Mouse (Mus musculus) heart, postnatal 0 days (tissue): ENCODE measurements around the gene Ntm. TPM values are rescaled to one million over a fixed set of nuclear protein-coding genes. Genes with fewer than 3 reads are reported as not detected.
A peak's percentile ranks its signal among the peaks of the same experiment; 100 is the strongest.

Experiments used
- ATAC-seq: fragments of 200-750 bp; cut with Nextera tagmentation; 2 replicates; pipeline ENCODE4 v1.8.0; 2017; ENCODE audit warnings: low read depth, moderate number of reproducible peaks, moderate library complexity; ENCODE audit not compliant: insufficient read depth
- DNase-seq: peaks from one replicate; pipeline ENCODE4 v3.0.0-alpha.2; 2016; ENCODE audit warnings: low spot score
- H3K27ac ChIP-seq: fragments of 300-500 bp; sonication (generic); 2 replicates; pipeline ENCODE4 v1.5.1; 2014; ENCODE audit warnings: low read depth, mild to moderate bottlenecking
- H3K27me3 ChIP-seq: fragments of 300-500 bp; sonication (generic); 2 replicates; pipeline ENCODE4 v1.6.1; 2014; ENCODE audit warnings: low read length, mixed read lengths; ENCODE audit not compliant: control insufficient read depth, insufficient read depth
- H3K36me3 ChIP-seq: fragments of 300-500 bp; sonication (generic); replicated peaks from 2 replicates; pipeline ENCODE4 v1.6.1; 2014; ENCODE audit warnings: low read length, mixed read lengths; ENCODE audit not compliant: control insufficient read depth, insufficient read depth
- H3K4me1 ChIP-seq: fragments of 300-500 bp; sonication (generic); 2 replicates; pipeline ENCODE4 v1.6.1; 2014; ENCODE audit warnings: antibody characterized with exemption; ENCODE audit not compliant: control insufficient read depth, insufficient read depth
- H3K4me2 ChIP-seq: fragments of 300-500 bp; sonication (generic); 2 replicates; pipeline ENCODE4 v1.6.1; 2014; ENCODE audit warnings: low read depth, mild to moderate bottlenecking, low read length, moderate library complexity
- H3K4me3 ChIP-seq: fragments of 300-500 bp; sonication (generic); 2 replicates; pipeline ENCODE4 v1.5.1; 2014; ENCODE audit warnings: low read depth, low read length
- H3K9ac ChIP-seq: fragments of 300-500 bp; sonication (generic); replicated peaks from 2 replicates; pipeline ENCODE4 v1.6.1; 2014; ENCODE audit warnings: low read depth, low read length, mixed read lengths
- H3K9me3 ChIP-seq: fragments of 300-500 bp; sonication (generic); replicated peaks from 2 replicates; pipeline ENCODE4 v1.6.1; 2016; ENCODE audit warnings: low read length; ENCODE audit not compliant: control insufficient read depth
- CTCF ChIP-seq: IDR thresholded peaks from 2 replicates; pipeline ENCODE4 v1.5.1; 2016; ENCODE audit warnings: antibody characterized with exemption, control low read depth, low read depth
- EP300 ChIP-seq: IDR thresholded peaks from 2 replicates; pipeline ENCODE4 v1.6.1; 2016; ENCODE audit warnings: antibody characterized with exemption, low read depth
- WGBS: fragments of 180-500 bp; shearing (Covaris S2); extraction: QIAGEN DNeasy Blood & Tissue Kit; methylation state at CpG from one replicate; pipeline ENCODE4 v1.1.7; 2014; 5-methylcytosine and 5-hydroxymethylcytosine counted together
- polyA plus RNA-seq: library from polyadenylated mRNA; unstranded; fragments of >200 nt; fragmentation: Nextera tagmentation; extraction: Ambion mirVana; gene quantifications from 2 replicates; pipeline ENCODE4 v1.2.1, GENCODE M21; 2015
- total RNA-seq: library from RNA; depleted of rRNA; stranded (reverse); fragments of >200 nt; gene quantifications from 2 replicates; pipeline ENCODE4 v1.2.3, GENCODE M21; 2014; ENCODE audit warnings: low replicate concordance

The Ntm gene
- total and polyA plus RNA-seq, 2 experiments from 2014 or later, result 7.1 to 8.8 TPM

DNA sequence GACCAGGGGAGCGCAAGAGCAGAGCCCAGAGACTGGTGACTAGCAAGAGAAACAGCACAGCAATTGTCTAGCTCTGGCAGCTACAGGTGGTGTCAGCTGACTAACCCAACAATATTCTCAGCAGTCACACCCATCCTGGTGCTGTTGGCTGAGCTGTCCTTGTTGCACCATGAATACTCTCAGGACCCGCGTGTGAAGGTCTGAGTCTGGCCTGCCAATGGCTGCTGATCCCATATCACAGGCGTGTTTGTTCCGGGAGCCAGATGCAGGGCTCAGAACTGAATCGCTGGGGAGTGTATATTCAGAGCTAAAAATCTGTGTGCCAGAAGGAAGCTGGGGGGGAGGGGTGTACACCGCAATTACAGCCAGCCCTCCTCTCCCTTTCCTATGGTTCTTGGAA is 310.1 kb downstream of the Ntm start:
- DNase-seq (no peak), ATAC-seq (no peak; the same call in 1 of the 2 replicates)
- H3K27ac ChIP-seq, result no peak overlapping the region
- no peaks in the 10 kb centered on the region for H3K36me3 ChIP-seq
- H3K4me3 ChIP-seq, result no peak overlapping the region
- 0 out of 2 replicates have a peak, but pooled peaks cover 5% of the 10 kb centered on the region for H3K27me3 ChIP-seq
- H3K4me1 ChIP-seq, result no peaks in the 10 kb centered on the region
- H3K9ac ChIP-seq, result no peak overlapping the region
- no peak for TF ChIP-seq CTCF
- TF ChIP-seq EP300, result no peak
- 58% methylated on average over 7 of the region's 7 CpGs for WGBS
- H3K9me3 ChIP-seq, result no peaks in the 10 kb centered on the region
- no peak overlapping the region for H3K4me2 ChIP-seq

GRCm38 (mm10) chr9:29651856-29652255 is 311.1 kb downstream of the Ntm start:
- DNase-seq (no peak), ATAC-seq (no peak)
- 0 out of 2 replicates have a peak, but pooled peaks cover 5% of the 10 kb centered on the region for H3K27me3 ChIP-seq
- no peaks in the 10 kb centered on the region for H3K36me3 ChIP-seq
- TF ChIP-seq CTCF (no peak), EP300 (no peak)
- H3K4me3 ChIP-seq, result no peak overlapping the region
- H3K9me3 ChIP-seq, result no peaks in the 10 kb centered on the region
- H3K27ac ChIP-seq, result no peak overlapping the region
- no peaks in the 10 kb centered on the region for H3K4me1 ChIP-seq
- WGBS, result 61% methylated on average over 5 of the region's 5 CpGs
- H3K9ac ChIP-seq, result no peak overlapping the region
- no peak overlapping the region for H3K4me2 ChIP-seq

DNA sequence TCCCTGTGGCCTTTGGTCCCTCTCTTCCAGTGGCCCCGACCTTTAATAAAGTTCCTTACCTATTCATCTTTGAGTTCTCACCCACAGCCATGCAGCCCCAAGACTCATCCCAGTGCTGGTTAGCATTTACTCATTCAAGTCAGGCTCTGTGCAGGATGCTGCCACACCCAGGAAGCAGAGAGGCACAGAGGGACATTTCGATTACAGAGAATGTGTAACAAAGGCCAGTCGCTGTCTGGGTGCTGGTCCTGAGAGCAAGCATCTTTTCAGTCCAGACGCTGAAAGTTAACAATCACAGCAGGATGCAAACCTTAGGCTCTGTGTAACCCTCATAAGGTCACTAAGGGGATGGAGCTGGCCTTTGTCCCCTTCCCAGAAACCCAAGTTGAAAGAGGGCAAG is 311.7 kb downstream of the Ntm start:
- TF ChIP-seq CTCF (no peak), EP300 (no peak)
- H3K27ac ChIP-seq, result no peak overlapping the region
- no peak overlapping the region for H3K4me3 ChIP-seq
- H3K4me2 ChIP-seq, result no peak overlapping the region
- DNase-seq (no peak), ATAC-seq (no peak)
- H3K9ac ChIP-seq, result no peak overlapping the region
- H3K4me1 ChIP-seq, result no peaks in the 10 kb centered on the region
- 57% methylated on average over 4 of the region's 4 CpGs for WGBS
- 0 out of 2 replicates have a peak, but pooled peaks cover 5% of the 10 kb centered on the region for H3K27me3 ChIP-seq
- H3K9me3 ChIP-seq, result no peaks in the 10 kb centered on the region
- no peaks in the 10 kb centered on the region for H3K36me3 ChIP-seq

- peak; percentile 74 for TF ChIP-seq CTCF
- TF ChIP-seq EP300, result no peak
- no peaks in the 10 kb centered on the region for H3K4me1 ChIP-seq
- H3K9me3 ChIP-seq, result no peaks in the 10 kb centered on the region
- no peak for ATAC-seq
- no peak overlapping the region for H3K4me3 ChIP-seq
- peak; percentile 45 for DNase-seq
- no peak overlapping the region for H3K27ac ChIP-seq
- H3K9ac ChIP-seq, result no peak overlapping the region
- H3K36me3 ChIP-seq, result no peaks in the 10 kb centered on the region
- 27% methylated on average over 4 of the region's 4 CpGs for WGBS
- H3K27me3 ChIP-seq, result 0 out of 2 replicates have a peak, but pooled peaks cover 8% of the 10 kb centered on the region
- no peak overlapping the region for H3K4me2 ChIP-seq
Measured at GRCm38 (mm10) chr9:29650679-29651078, 312.3 kb downstream of the Ntm start.

- Histone ChIP-seq H3K27ac (no peak overlapping the region), H3K4me3 (no peak overlapping the region), H3K9me3 (no peaks in the 10 kb centered on the region), H3K4me1 (no peaks in the 10 kb centered on the region), H3K4me2 (no peak overlapping the region), H3K27me3 (0 out of 2 replicates have a peak, but pooled peaks cover 8% of the 10 kb centered on the region), H3K36me3 (no peaks in the 10 kb centered on the region), H3K9ac (no peak overlapping the region)
- TF ChIP-seq EP300 (no peak), CTCF (no peak)
- WGBS, result 68% methylated on average over 5 of the region's 5 CpGs
- no peak for DNase-seq
- ATAC-seq, result no peak
Measured at GRCm38 (mm10) chr9:29650266-29650665, 312.7 kb downstream of the Ntm start.

DNA sequence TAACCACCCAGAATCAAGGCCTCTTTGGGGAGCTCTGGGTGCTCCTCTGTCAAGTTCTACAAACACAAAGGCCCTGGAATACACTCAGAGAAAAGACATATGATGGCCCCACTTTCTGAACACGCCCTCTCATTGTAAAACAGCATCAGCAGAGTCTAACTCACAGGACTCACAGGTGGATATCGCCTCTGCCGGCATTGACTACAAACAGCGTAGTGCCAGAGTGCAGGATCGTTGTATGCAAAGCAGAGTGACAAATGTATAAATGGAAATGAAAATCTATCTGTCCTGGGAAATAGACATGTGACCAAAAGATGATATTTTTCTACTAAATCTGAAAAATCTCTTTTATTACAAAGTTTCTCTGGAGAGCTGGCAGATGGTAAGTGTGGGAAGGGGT is 314.7 kb downstream of the Ntm start:
- H3K4me1 ChIP-seq, result no peaks in the 10 kb centered on the region
- no peak overlapping the region for H3K27ac ChIP-seq
- 91% methylated on average over 5 of the region's 5 CpGs for WGBS
- no peaks in the 10 kb centered on the region for H3K36me3 ChIP-seq
- 0 out of 2 replicates have a peak, but pooled peaks cover 4% of the 10 kb centered on the region for H3K27me3 ChIP-seq
- TF ChIP-seq CTCF, result no peak
- no peak for TF ChIP-seq EP300
- no peak for DNase-seq
- no peaks in the 10 kb centered on the region for H3K9me3 ChIP-seq
- no peak overlapping the region for H3K9ac ChIP-seq
- no peak for ATAC-seq
- no peak overlapping the region for H3K4me2 ChIP-seq
- no peak overlapping the region for H3K4me3 ChIP-seq
